Mouse (Mus musculus): ENCODE measurements around the gene Sez6l. TPM values are rescaled to one million over a fixed set of nuclear protein-coding genes. Genes with fewer than 3 reads are reported as not detected.

Sez6l gene
- total RNA-seq, 4 experiments from 2014 or later, result 193 to 229 (median 215) TPM

GRCm38 (mm10) chr5:112586071-112586470, 9.1 kb upstream of the Sez6l start:
- no peak for DNase-seq (ENCODE audit: low spot score in 2 of 2)

- DNase-seq (ENCODE audit: low spot score in 2 of 2), result no peak
These were observed 7.3 kb upstream of the Sez6l start for GRCm38 (mm10) chr5:112584155-112584769.

- DNase-seq (ENCODE audit: low spot score in 2 of 2), result no peak
These were observed 6.3 kb upstream of the Sez6l start for GRCm38 (mm10) chr5:112583304-112583703.

GRCm38 (mm10) chr5:112577750-112578149, 765 bp upstream of the Sez6l start:
- DNase-seq (ENCODE audit: low spot score in 2 of 2), result peak; percentile 61 to 64

- DNase-seq (ENCODE audit: low spot score in 2 of 2), result peak in 1 of 2 experiments; percentile 50
These were observed 508 bp downstream of the Sez6l start for GRCm38 (mm10) chr5:112576361-112576992.

- DNase-seq (ENCODE audit: low spot score in 2 of 2), result no peak
These were observed 1.7 kb downstream of the Sez6l start for GRCm38 (mm10) chr5:112575151-112575915.

- peak; percentile 75 to 77 for DNase-seq (ENCODE audit: low spot score in 2 of 2)
These were observed 3.1 kb downstream of the Sez6l start for GRCm38 (mm10) chr5:112573916-112574315.

GRCm38 (mm10) chr5:112572217-112572616, 4.8 kb downstream of the Sez6l start:
- DNase-seq (ENCODE audit: low spot score in 2 of 2), result no peak

GRCm38 (mm10) chr5:112565489-112565888, 11.5 kb downstream of the Sez6l start:
- DNase-seq (ENCODE audit: low spot score in 2 of 2), result no peak

GRCm38 (mm10) chr5:112565083-112565482, 11.9 kb downstream of the Sez6l start:
- DNase-seq (ENCODE audit: low spot score in 2 of 2), result no peak

GRCm38 (mm10) chr5:112560869-112561499, 16.0 kb downstream of the Sez6l start:
- DNase-seq (ENCODE audit: low spot score in 2 of 2), result no peak

- peak in 1 of 2 experiments; percentile 65 for DNase-seq (ENCODE audit: low spot score in 2 of 2)
These were observed 16.8 kb downstream of the Sez6l start for GRCm38 (mm10) chr5:112560139-112560538.

- DNase-seq (ENCODE audit: low spot score in 2 of 2), result no peak
These were observed 19.6 kb downstream of the Sez6l start for GRCm38 (mm10) chr5:112557396-112557795.

GRCm38 (mm10) chr5:112556640-112557039, 20.3 kb downstream of the Sez6l start:
- DNase-seq (ENCODE audit: low spot score in 2 of 2), result no peak

GRCm38 (mm10) chr5:112554508-112554907, 22.5 kb downstream of the Sez6l start:
- DNase-seq (ENCODE audit: low spot score in 2 of 2), result no peak

- DNase-seq (ENCODE audit: low spot score in 2 of 2), result no peak
These were observed 24.2 kb downstream of the Sez6l start for GRCm38 (mm10) chr5:112552786-112553185.

- peak; percentile 82 to 85 for DNase-seq (ENCODE audit: low spot score in 2 of 2)
These were observed 24.8 kb downstream of the Sez6l start for GRCm38 (mm10) chr5:112551975-112552728.

GRCm38 (mm10) chr5:112548846-112549620, 28.0 kb downstream of the Sez6l start:
- DNase-seq (ENCODE audit: low spot score in 2 of 2), result no peak

- no peak for DNase-seq (ENCODE audit: low spot score in 2 of 2)
These were observed 30.2 kb downstream of the Sez6l start for GRCm38 (mm10) chr5:112546771-112547170.

- DNase-seq (ENCODE audit: low spot score in 2 of 2), result no peak
These were observed 38.7 kb downstream of the Sez6l start for GRCm38 (mm10) chr5:112538295-112538694.
